ENCODE assay signal across 8 mouse cellular contexts in genomic region chr2:30441518-30442497, GRCm38 (mm10). TPM values are rescaled to one million over a fixed set of nuclear protein-coding genes. Genes with fewer than 3 reads are reported as not detected.
DNase-seq lines count a peak whose midpoint lies in the region; ATAC-seq and TF ChIP-seq lines count a peak whose summit lies in the region.

No protein-coding gene starts in this region.

- H3K36me3 ChIP-seq in embryonic facial prominence, embryonic 14.5 days (ENCODE audit: control insufficient read depth, insufficient read depth, low read length): peaks cover 66% of the 10 kb centered on the region
- H3K36me3 ChIP-seq in heart, embryonic 10.5 days: peaks cover 68% of the 10 kb centered on the region
- peaks cover 64% of the 10 kb centered on the region for H3K36me3 ChIP-seq in limb, embryonic 15.5 days
- H3K36me3 ChIP-seq in midbrain, postnatal 0 days (ENCODE audit: insufficient read depth, low read length): peaks cover 45% of the 10 kb centered on the region

- no peaks in the 10 kb centered on the region for H3K27me3 ChIP-seq in embryonic facial prominence, embryonic 14.5 days (replicated peaks; ENCODE audit: control insufficient read depth, insufficient read depth, low read length)
- H3K27me3 ChIP-seq in heart, embryonic 10.5 days (ENCODE audit: insufficient read depth, poor library complexity, severe bottlenecking): no peaks in the 10 kb centered on the region
- no peaks in the 10 kb centered on the region for H3K27me3 ChIP-seq in limb, embryonic 15.5 days
- H3K27me3 ChIP-seq in midbrain, postnatal 0 days (ENCODE audit: insufficient read depth, low read length): no peaks in the 10 kb centered on the region

- no peak; the same call in 1 of the 2 replicates for TF ChIP-seq CTCF in midbrain, postnatal 0 days (IDR thresholded peaks at IDR 0.05)

- peak overlapping the region; percentile 26 for H3K4me3 ChIP-seq in embryonic facial prominence, embryonic 14.5 days (ENCODE audit: low read depth, low read length)
- H3K4me3 ChIP-seq in heart, embryonic 10.5 days: peak overlapping the region; percentile 53
- peak overlapping the region; percentile 16 for H3K4me3 ChIP-seq in limb, embryonic 15.5 days
- no peak overlapping the region for H3K4me3 ChIP-seq in midbrain, postnatal 0 days (ENCODE audit: low read depth, low read length)

- peak; percentile 85 for DNase-seq in urinary bladder, postnatal 14 days (ENCODE audit: low spot score)
- DNase-seq in urinary bladder, adult 2 months (ENCODE audit: low spot score): no peak
- DNase-seq in embryonic facial prominence, embryonic 14.5 days (ENCODE audit: low spot score): peak; percentile 100
- peak; percentile 96 for DNase-seq in heart, embryonic 10.5 days (ENCODE audit: low spot score)
- DNase-seq in kidney, adult 9 months: peak; percentile 90
- peak; percentile 97 for DNase-seq in midbrain, postnatal 0 days (ENCODE audit: low spot score)
- peak; percentile 60 to 76 for DNase-seq in spleen, postnatal 4 days (ENCODE audit: low spot score in 2 of 2)

- H3K9me3 ChIP-seq in embryonic facial prominence, embryonic 14.5 days (ENCODE audit: control insufficient read depth, low read length): no peaks in the 10 kb centered on the region
- H3K9me3 ChIP-seq in heart, embryonic 10.5 days: no peaks in the 10 kb centered on the region
- no peaks in the 10 kb centered on the region for H3K9me3 ChIP-seq in limb, embryonic 15.5 days
- H3K9me3 ChIP-seq in midbrain, postnatal 0 days (ENCODE audit: low read length): no peaks in the 10 kb centered on the region

- peak overlapping the region; percentile 59 for H3K4me2 ChIP-seq in embryonic facial prominence, embryonic 14.5 days (ENCODE audit: low read depth, low read length)
- peak overlapping the region; percentile 48 for H3K4me2 ChIP-seq in limb, embryonic 15.5 days
- H3K4me2 ChIP-seq in midbrain, postnatal 0 days (ENCODE audit: low read depth, low read length, poor library complexity, severe bottlenecking): peak overlapping the region; percentile 18

- ATAC-seq in embryonic facial prominence, embryonic 14.5 days (ENCODE audit: low read depth): peak; percentile 86
- peak; percentile 79 for ATAC-seq in limb, embryonic 15.5 days (ENCODE audit: insufficient number of reproducible peaks, low FRiP score, low TSS enrichment, low read depth)
- peak; percentile 72; the same call in 1 of the 2 replicates for ATAC-seq in midbrain, postnatal 0 days (ENCODE audit: low FRiP score)

- peak overlapping the region; percentile 99 for H3K27ac ChIP-seq in embryonic facial prominence, embryonic 14.5 days (replicated peaks; ENCODE audit: low read depth, low read length)
- H3K27ac ChIP-seq in heart, embryonic 10.5 days: peak overlapping the region; percentile 93
- peak overlapping the region; percentile 97 for H3K27ac ChIP-seq in limb, embryonic 15.5 days
- peak overlapping the region; percentile 78 for H3K27ac ChIP-seq in midbrain, postnatal 0 days (ENCODE audit: low read depth, low read length)

- peaks cover 57% of the 10 kb centered on the region for H3K4me1 ChIP-seq in embryonic facial prominence, embryonic 14.5 days (ENCODE audit: control insufficient read depth, insufficient read depth, low read length)
- H3K4me1 ChIP-seq in heart, embryonic 10.5 days: peaks cover 75% of the 10 kb centered on the region
- peaks cover 71% of the 10 kb centered on the region for H3K4me1 ChIP-seq in limb, embryonic 15.5 days
- peaks cover 15% of the 10 kb centered on the region; the same call in 1 of the 2 replicates for H3K4me1 ChIP-seq in midbrain, postnatal 0 days (ENCODE audit: insufficient read depth, low read length)

- H3K9ac ChIP-seq in embryonic facial prominence, embryonic 14.5 days (ENCODE audit: low read depth, low read length): peak overlapping the region; percentile 65
- peak overlapping the region; percentile 18; the same call in 1 of the 2 replicates for H3K9ac ChIP-seq in limb, embryonic 15.5 days
- H3K9ac ChIP-seq in midbrain, postnatal 0 days (replicated peaks; ENCODE audit: low read length, poor library complexity, severe bottlenecking): peak overlapping the region; percentile 25

- 1% methylated on average over 15 of the region's 15 CpGs for WGBS in embryonic facial prominence, embryonic 14.5 days
- WGBS in heart, embryonic 10.5 days: 7% methylated on average over 15 of the region's 15 CpGs
- WGBS in limb, embryonic 15.5 days: 2% methylated on average over 15 of the region's 15 CpGs
- 5% methylated on average over 15 of the region's 15 CpGs for WGBS in midbrain, postnatal 0 days

RNA-seq across cellular contexts. Expression of gene Ptpa, which starts 26.0 kb away (rescaled TPM):
- 90.0 and 93.9 TPM in 2 replicates for polyA plus RNA-seq in urinary bladder, adult 2 months (2012; rRNA removed)
- polyA plus RNA-seq in embryonic facial prominence, embryonic 14.5 days (2014; fragmentation: Nextera tagmentation; extraction: Ambion mirVana): 70.2 and 77.1 TPM in 2 replicates
- polyA plus RNA-seq in heart, embryonic 10.5 days (2016; fragmentation: Nextera tagmentation; extraction: Ambion mirVana): 129 and 140 TPM in 2 replicates
- 137 and 149 TPM in 2 replicates for polyA plus RNA-seq in limb, embryonic 15.5 days (2015; fragmentation: Nextera tagmentation; extraction: Ambion mirVana)
- 139 and 147 TPM in 2 replicates for total RNA-seq in midbrain, postnatal 0 days (2014; rRNA removed)
- 138 and 141 TPM in 2 replicates for polyA plus RNA-seq in midbrain, postnatal 0 days (2015; fragmentation: Nextera tagmentation; extraction: Ambion mirVana)

RNA-seq across cellular contexts. Expression of gene Crat, which starts 26.2 kb away (rescaled TPM):
- polyA plus RNA-seq in urinary bladder, adult 2 months (2012; rRNA removed): 27.3 and 38.1 TPM in 2 replicates
- 43.5 and 46.9 TPM in 2 replicates for polyA plus RNA-seq in embryonic facial prominence, embryonic 14.5 days (2014; fragmentation: Nextera tagmentation; extraction: Ambion mirVana)
- polyA plus RNA-seq in heart, embryonic 10.5 days (2016; fragmentation: Nextera tagmentation; extraction: Ambion mirVana): 36.1 and 55.2 TPM in 2 replicates
- polyA plus RNA-seq in limb, embryonic 15.5 days (2015; fragmentation: Nextera tagmentation; extraction: Ambion mirVana): 23.9 and 37.6 TPM in 2 replicates
- total RNA-seq in midbrain, postnatal 0 days (2014; rRNA removed): 32.6 and 38.0 TPM in 2 replicates
- polyA plus RNA-seq in midbrain, postnatal 0 days (2015; fragmentation: Nextera tagmentation; extraction: Ambion mirVana): 24.9 and 27.4 TPM in 2 replicates

RNA-seq across cellular contexts. Expression of gene Ier5l, which starts 32.2 kb away (rescaled TPM):
- polyA plus RNA-seq in urinary bladder, adult 2 months (2012; rRNA removed): 10.7 and 11.0 TPM in 2 replicates
- polyA plus RNA-seq in embryonic facial prominence, embryonic 14.5 days (2014; fragmentation: Nextera tagmentation; extraction: Ambion mirVana): 3.4 TPM in 2 replicates
- polyA plus RNA-seq in heart, embryonic 10.5 days (2016; fragmentation: Nextera tagmentation; extraction: Ambion mirVana): 1.00 and 2.2 TPM in 2 replicates
- 1.9 and 2.1 TPM in 2 replicates for polyA plus RNA-seq in limb, embryonic 15.5 days (2015; fragmentation: Nextera tagmentation; extraction: Ambion mirVana)
- 23.6 and 28.2 TPM in 2 replicates for total RNA-seq in midbrain, postnatal 0 days (2014; rRNA removed)
- polyA plus RNA-seq in midbrain, postnatal 0 days (2015; fragmentation: Nextera tagmentation; extraction: Ambion mirVana): 2.6 and 3.2 TPM in 2 replicates

RNA-seq across cellular contexts. Expression of gene Dolpp1, which starts 49.8 kb away (rescaled TPM):
- 18.9 and 27.3 TPM in 2 replicates for polyA plus RNA-seq in urinary bladder, adult 2 months (2012; rRNA removed)
- polyA plus RNA-seq in embryonic facial prominence, embryonic 14.5 days (2014; fragmentation: Nextera tagmentation; extraction: Ambion mirVana): 28.5 and 29.0 TPM in 2 replicates
- 29.9 and 36.1 TPM in 2 replicates for polyA plus RNA-seq in heart, embryonic 10.5 days (2016; fragmentation: Nextera tagmentation; extraction: Ambion mirVana)
- 35.5 and 35.8 TPM in 2 replicates for polyA plus RNA-seq in limb, embryonic 15.5 days (2015; fragmentation: Nextera tagmentation; extraction: Ambion mirVana)
- total RNA-seq in midbrain, postnatal 0 days (2014; rRNA removed): 96.2 and 103 TPM in 2 replicates
- 56.6 and 59.7 TPM in 2 replicates for polyA plus RNA-seq in midbrain, postnatal 0 days (2015; fragmentation: Nextera tagmentation; extraction: Ambion mirVana)
